Mouse (Mus musculus) bone marrow, adult 2 months (tissue): ENCODE results near the gene Armh3. TPM values are rescaled to one million over a fixed set of nuclear protein-coding genes. Genes with fewer than 3 reads are reported as not detected.

Experiments
- H3K27ac ChIP-seq: fragments of 200-500 bp; 2 replicates; pipeline ENCODE4 v1.5.1; 2012; ENCODE audit warnings: low read depth, mild to moderate bottlenecking, control low read depth, inconsistent platforms, low read length; ENCODE audit not compliant: control insufficient read depth, poor library complexity, insufficient read depth
- H3K4me1 ChIP-seq: fragments of 200-500 bp; 2 replicates; pipeline ENCODE4 v1.6.1; 2011; ENCODE audit warnings: low read length; ENCODE audit not compliant: control insufficient read depth, insufficient read depth
- H3K4me3 ChIP-seq: fragments of 200-500 bp; replicated peaks from 2 replicates; pipeline ENCODE3; 2011; ENCODE audit warnings: mild to moderate bottlenecking, low read depth, low read length, control low read depth; ENCODE audit not compliant: control insufficient read depth
- CTCF ChIP-seq: fragments of 200-500 bp; IDR thresholded peaks from 2 replicates; pipeline ENCODE4 v1.5.1; 2011; ENCODE audit warnings: low read length, control low read depth; ENCODE audit not compliant: control insufficient read depth, insufficient read depth
- POLR2A ChIP-seq: fragments of 200-500 bp; IDR thresholded peaks from 2 replicates; pipeline ENCODE4 v1.6.1; 2011; ENCODE audit warnings: low read depth, mild to moderate bottlenecking, control low read depth, low read length, borderline replicate concordance; ENCODE audit not compliant: control insufficient read depth
- WGBS: fragments of 180-500 bp; shearing (Covaris S2); methylation state at CpG from one replicate; pipeline ENCODE4 v1.1.7; 2018; 5-methylcytosine and 5-hydroxymethylcytosine counted together
- polyA plus RNA-seq: library from polyadenylated mRNA; stranded (reverse); fragments of >200 nt; gene quantifications from 2 replicates; pipeline ENCODE4 v1.2.4, GENCODE M21; 2011; ENCODE audit warnings: low replicate concordance; ENCODE audit not compliant: missing spikeins, insufficient read depth, insufficient read length

Gene Armh3
- polyA plus RNA-seq, 1 experiment, result 5.3 TPM

- Histone ChIP-seq H3K4me3 (no peak overlapping the region), H3K4me1 (no peaks in the 10 kb centered on the region), H3K27ac (no peak overlapping the region)
- no peak for TF ChIP-seq POLR2A
- TF ChIP-seq CTCF, result no peak
- 85% methylated on average over 4 of the region's 4 CpGs for WGBS
Observed at GRCm38 (mm10) chr19:45916461-45916860, 81.8 kb downstream of the Armh3 start.

GRCm38 (mm10) chr19:45916026-45916425 lies 82.3 kb downstream of the Armh3 start:
- no peaks in the 10 kb centered on the region for H3K4me1 ChIP-seq
- TF ChIP-seq CTCF (no peak), POLR2A (no peak)
- H3K27ac ChIP-seq, result no peak overlapping the region
- WGBS, result 89% methylated on average over 3 of the region's 3 CpGs
- no peak overlapping the region for H3K4me3 ChIP-seq

- 81% methylated on average over 5 of the region's 5 CpGs for WGBS
- no peak for TF ChIP-seq POLR2A
- TF ChIP-seq CTCF, result no peak
- no peaks in the 10 kb centered on the region for H3K4me1 ChIP-seq
- H3K27ac ChIP-seq, result no peak overlapping the region
- no peak overlapping the region for H3K4me3 ChIP-seq
Observed at GRCm38 (mm10) chr19:45913036-45913435, 85.3 kb downstream of the Armh3 start.

- TF ChIP-seq POLR2A, result no peak
- TF ChIP-seq CTCF, result no peak
- no peak overlapping the region for H3K27ac ChIP-seq
- no peaks in the 10 kb centered on the region for H3K4me1 ChIP-seq
- WGBS, result 84% methylated on average over 6 of the region's 6 CpGs
- no peak overlapping the region for H3K4me3 ChIP-seq
Observed at GRCm38 (mm10) chr19:45912376-45912775, 85.9 kb downstream of the Armh3 start.

GRCm38 (mm10) chr19:45911236-45912025 lies 86.9 kb downstream of the Armh3 start:
- Histone ChIP-seq H3K4me1 (no peaks in the 10 kb centered on the region), H3K4me3 (no peak overlapping the region), H3K27ac (no peak overlapping the region)
- WGBS, result 83% methylated on average over 10 of the region's 10 CpGs
- TF ChIP-seq POLR2A (no peak), CTCF (no peak)

- no peak overlapping the region for H3K4me3 ChIP-seq
- H3K27ac ChIP-seq, result no peak overlapping the region
- H3K4me1 ChIP-seq, result no peaks in the 10 kb centered on the region
- TF ChIP-seq POLR2A, result no peak
- no peak for TF ChIP-seq CTCF
- WGBS, result 79% methylated on average over 3 of the region's 3 CpGs
Observed at GRCm38 (mm10) chr19:45908246-45908645, 90.0 kb downstream of the Armh3 start.

GRCm38 (mm10) chr19:45907416-45907815 lies 90.9 kb downstream of the Armh3 start:
- TF ChIP-seq POLR2A (no peak), CTCF (no peak)
- 88% methylated on average over 6 of the region's 6 CpGs for WGBS
- no peaks in the 10 kb centered on the region for H3K4me1 ChIP-seq
- H3K27ac ChIP-seq, result no peak overlapping the region
- H3K4me3 ChIP-seq, result no peak overlapping the region

GRCm38 (mm10) chr19:45903861-45904260 lies 94.4 kb downstream of the Armh3 start:
- H3K27ac ChIP-seq, result no peak overlapping the region
- TF ChIP-seq CTCF (no peak), POLR2A (no peak)
- no peaks in the 10 kb centered on the region for H3K4me1 ChIP-seq
- WGBS, result 86% methylated on average over 3 of the region's 3 CpGs
- H3K4me3 ChIP-seq, result no peak overlapping the region
